Mouse (Mus musculus) stomach, postnatal 0 days (tissue): ENCODE measurements around the gene Tnni3.

ENCODE experiments used
- CTCF ChIP-seq: IDR thresholded peaks from 2 replicates; pipeline ENCODE4 v1.5.1; 2016; ENCODE audit warnings: antibody characterized with exemption, low read depth, mild to moderate bottlenecking, moderate library complexity
- EP300 ChIP-seq: optimal IDR thresholded peaks from 2 replicates; pipeline ENCODE3; 2016; ENCODE audit warnings: antibody characterized with exemption

DNA sequence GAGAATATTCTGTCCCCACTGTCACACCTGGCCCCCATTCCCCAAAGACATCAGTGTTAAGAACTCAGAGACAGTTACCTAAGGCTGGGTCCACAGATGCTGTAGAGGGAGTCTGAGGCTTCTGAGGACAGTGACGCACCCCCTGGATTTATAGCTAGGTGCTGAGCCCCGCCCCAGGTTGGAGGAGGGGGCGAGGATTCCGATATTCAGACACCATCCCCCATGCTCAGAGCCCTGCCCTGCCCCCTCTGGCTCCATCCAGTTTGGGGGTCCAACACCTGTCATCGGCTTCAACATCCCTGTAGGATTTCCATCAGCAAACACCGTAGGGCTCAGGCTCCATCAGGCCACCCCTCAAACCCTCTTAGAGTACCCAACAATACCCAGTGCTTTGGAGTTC is 8.2 kb downstream of the Tnni3 start:
- no peak for TF ChIP-seq CTCF
- TF ChIP-seq EP300 = no peak
